Mouse (Mus musculus) CD8-positive naive resting alpha-beta T cell, adult 57 days (primary cell): Measurements from ENCODE around the gene Pimreg. TPM values are rescaled to one million over a fixed set of nuclear protein-coding genes. Genes with fewer than 3 reads are reported as not detected.

Experiments
- total RNA-seq: library from RNA; stranded (reverse); gene quantifications from one replicate; pipeline ENCODE4 v1.2.4, GENCODE M21; 2023

Pimreg gene
- 0.83 TPM for total RNA-seq

DNA sequence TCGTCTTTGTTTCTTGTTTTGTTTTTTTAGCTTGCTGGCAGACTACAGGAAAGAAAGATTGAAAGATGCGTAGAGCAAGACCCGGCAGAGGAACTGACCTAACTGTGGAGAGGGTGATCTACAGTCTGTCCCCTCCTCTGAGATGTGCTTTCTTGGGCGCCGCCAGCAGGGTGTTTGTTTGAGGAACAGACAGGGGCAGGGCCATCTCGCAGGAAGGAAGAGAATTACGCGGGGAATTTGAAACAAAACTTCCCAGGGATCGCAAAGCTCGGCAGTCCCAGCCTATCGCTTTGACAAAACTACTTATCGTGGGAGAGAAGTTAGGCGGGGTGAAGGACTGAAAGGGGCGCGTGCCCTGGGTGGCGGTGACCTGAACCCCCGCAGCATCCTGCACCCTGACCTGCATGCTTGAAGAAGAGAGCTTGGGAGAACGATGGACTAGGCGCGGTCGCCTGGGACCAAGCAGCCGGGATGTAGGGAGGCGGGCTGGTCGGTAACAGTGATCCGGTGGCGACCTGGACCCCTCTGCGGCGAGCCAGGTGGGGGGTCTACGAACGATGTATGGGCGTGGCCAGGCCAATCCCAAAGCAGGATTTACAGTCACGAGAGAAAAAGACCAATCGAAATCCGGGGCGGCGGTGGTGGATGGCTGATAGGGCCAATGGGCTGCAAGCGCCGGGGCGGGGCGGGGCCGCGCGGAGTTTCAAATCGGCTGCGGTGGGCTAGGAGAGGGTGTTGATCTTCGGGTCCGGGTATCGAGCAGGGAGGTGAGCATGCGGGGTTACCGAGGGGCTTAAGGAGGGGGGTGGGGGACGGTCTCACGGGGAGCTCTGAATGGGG is at the start of gene Pimreg:
Gene Pimreg, plus strand, starts transcription at position 265 of the 840 bp plus-strand sequence.

DNA sequence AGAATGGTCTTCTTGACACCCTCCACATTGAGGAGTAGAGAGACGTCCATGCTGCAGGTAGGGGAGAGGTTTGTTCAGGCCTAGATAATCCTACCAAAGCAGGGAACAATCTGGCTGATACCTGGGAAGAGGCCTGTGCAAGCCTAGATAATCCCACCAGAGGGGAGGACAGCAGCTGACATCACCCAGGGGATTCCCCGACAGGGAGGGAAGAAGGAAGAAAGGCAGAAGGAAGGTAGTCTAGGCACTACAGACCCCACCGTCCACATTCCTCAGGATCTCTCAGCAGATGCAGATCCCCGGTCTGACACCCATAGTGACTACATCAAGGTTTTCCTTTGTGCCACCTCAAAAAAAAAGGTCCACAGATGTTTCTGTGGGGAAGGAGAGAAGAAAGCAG is 4.4 kb upstream of the Pimreg start, which contains the start of gene Aipl1:
Gene Aipl1, minus strand, starts transcription at position 101 of the 400 bp plus-strand sequence.

Other genes with a start within 250 kb of the Pimreg start
- not detected for gene Aipl1, start 4.5 kb upstream of the Pimreg start, total RNA-seq
- gene Pitpnm3, start 93.7 kb downstream of the Pimreg start, total RNA-seq: 0.46 TPM
- 1.9 TPM for gene Gm43951, start 164.8 kb downstream of the Pimreg start, total RNA-seq
- gene 4933427D14Rik, start 165.4 kb downstream of the Pimreg start, total RNA-seq: 17.2 TPM
- 23.3 TPM for gene Txndc17, start 165.5 kb downstream of the Pimreg start, total RNA-seq
- gene Med31, start 173.6 kb downstream of the Pimreg start, total RNA-seq: 24.3 TPM
- gene Slc13a5, start 225.2 kb downstream of the Pimreg start, total RNA-seq: not detected